Mouse (Mus musculus) lung, adult 2 months (tissue): Measurements from ENCODE around the gene Pax8. TPM values are rescaled to one million over a fixed set of nuclear protein-coding genes. Genes with fewer than 3 reads are reported as not detected.
A peak's percentile ranks its signal among the peaks of the same experiment; 100 is the strongest.

ENCODE experiments used
- DNase-seq: peaks from one replicate; pipeline ENCODE4 v3.0.0; 2022
- H3K4me1 ChIP-seq: fragments of 200-500 bp; 2 replicates; pipeline ENCODE4 v1.6.1; 2011; ENCODE audit warnings: low read length; ENCODE audit not compliant: control insufficient read depth, insufficient read depth
- H3K4me3 ChIP-seq: fragments of 200-500 bp; replicated peaks from 2 replicates; pipeline ENCODE3; 2011; ENCODE audit warnings: low read depth, mild to moderate bottlenecking, control low read depth, low read length; ENCODE audit errors: extremely low read depth
- CTCF ChIP-seq: fragments of 200-500 bp; IDR thresholded peaks from 2 replicates; pipeline ENCODE4 v1.5.1; 2011; ENCODE audit warnings: mild to moderate bottlenecking, low read length, control low read depth; ENCODE audit not compliant: insufficient read depth
- POLR2A ChIP-seq: fragments of 200-500 bp; IDR thresholded peaks from 2 replicates; pipeline ENCODE4 v1.6.1; 2011; ENCODE audit warnings: low read depth, mild to moderate bottlenecking, control low read depth, low read length, borderline replicate concordance; ENCODE audit errors: extremely low read depth
- WGBS: fragments of 180-500 bp; shearing (Covaris S2); methylation state at CpG from one replicate; pipeline ENCODE4 v1.1.7; 2018; 5-methylcytosine and 5-hydroxymethylcytosine counted together
- polyA plus RNA-seq: library from polyadenylated mRNA; depleted of rRNA; stranded (reverse); fragments of >200 nt; gene quantifications from 2 replicates; pipeline ENCODE4 v1.2.3, GENCODE M21; 2012

Gene Pax8
- polyA plus RNA-seq, 1 experiment = not detected

- Histone ChIP-seq H3K4me3 (no peak overlapping the region), H3K4me1 (no peaks in the 10 kb centered on the region)
- TF ChIP-seq CTCF (no peak), POLR2A (no peak)
- no peak for DNase-seq
- WGBS = 18% methylated on average over 2 of the region's 2 CpGs
Measured at GRCm38 (mm10) chr2:24397115-24397514, 78.3 kb downstream of the Pax8 start.

- 74% methylated on average over 2 of the region's 2 CpGs for WGBS
- no peak overlapping the region for H3K4me3 ChIP-seq
- no peak for DNase-seq
- TF ChIP-seq POLR2A = no peak
- TF ChIP-seq CTCF = no peak
- no peaks in the 10 kb centered on the region for H3K4me1 ChIP-seq
Measured at GRCm38 (mm10) chr2:24393251-24393650, 82.1 kb downstream of the Pax8 start.

- Histone ChIP-seq H3K4me3 (no peak overlapping the region), H3K4me1 (no peaks in the 10 kb centered on the region)
- WGBS = 73% methylated on average over 4 of the region's 4 CpGs
- TF ChIP-seq CTCF (no peak), POLR2A (no peak)
- DNase-seq = no peak
Measured at GRCm38 (mm10) chr2:24387361-24388283, 87.8 kb downstream of the Pax8 start.

- 72% methylated on average over 2 of the region's 2 CpGs for WGBS
- H3K4me3 ChIP-seq = peak overlapping the region; percentile 2
- no peaks in the 10 kb centered on the region for H3K4me1 ChIP-seq
- TF ChIP-seq POLR2A (no peak), CTCF (no peak)
- DNase-seq = no peak
Measured at GRCm38 (mm10) chr2:24386964-24387320, 88.5 kb downstream of the Pax8 start.

GRCm38 (mm10) chr2:24386158-24386963, 89.0 kb downstream of the Pax8 start:
- no peak for DNase-seq
- H3K4me1 ChIP-seq = no peaks in the 10 kb centered on the region
- peak overlapping the region; percentile 31 for H3K4me3 ChIP-seq
- TF ChIP-seq POLR2A = peak; percentile 31; the same call in 1 of the 2 replicates
- no peak for TF ChIP-seq CTCF
- WGBS = 72% methylated on average over 21 of the region's 21 CpGs

- peak; percentile 34 for DNase-seq
- WGBS = 70% methylated on average over 14 of the region's 14 CpGs
- peak overlapping the region; percentile 29 for H3K4me3 ChIP-seq
Measured at GRCm38 (mm10) chr2:24385111-24385961, 90.1 kb downstream of the Pax8 start.

GRCm38 (mm10) chr2:24384393-24384792, 91.0 kb downstream of the Pax8 start:
- TF ChIP-seq CTCF = no peak
- no peak for TF ChIP-seq POLR2A
- H3K4me1 ChIP-seq = no peaks in the 10 kb centered on the region
- DNase-seq = no peak
- H3K4me3 ChIP-seq = no peak overlapping the region

More at GRCm38 (mm10) chr2:24385111-24385961, 90.1 kb downstream of the Pax8 start:
- H3K4me1 ChIP-seq = no peaks in the 10 kb centered on the region
- TF ChIP-seq POLR2A (no peak), CTCF (no peak)

GRCm38 (mm10) chr2:24383636-24384035, 91.8 kb downstream of the Pax8 start:
- WGBS = 77% methylated on average over 3 of the region's 3 CpGs
- DNase-seq = no peak
- TF ChIP-seq POLR2A (no peak), CTCF (no peak)
- H3K4me3 ChIP-seq = no peak overlapping the region
- H3K4me1 ChIP-seq = no peaks in the 10 kb centered on the region

- TF ChIP-seq CTCF (no peak), POLR2A (no peak)
- H3K4me1 ChIP-seq = no peaks in the 10 kb centered on the region
- 62% methylated on average over 9 of the region's 9 CpGs for WGBS
- no peak for DNase-seq
- no peak overlapping the region for H3K4me3 ChIP-seq
Measured at GRCm38 (mm10) chr2:24382456-24383230, 92.8 kb downstream of the Pax8 start.
